Mouse (Mus musculus) forebrain, embryonic 14.5 days (tissue): Measurements from ENCODE around the gene Pik3c2a. TPM values are rescaled to one million over a fixed set of nuclear protein-coding genes. Genes with fewer than 3 reads are reported as not detected.

Experiments
- ATAC-seq: fragments of 200-750 bp; cut with Nextera tagmentation; 2 replicates; pipeline ENCODE4 v1.8.0; 2017; ENCODE audit warnings: mild to moderate bottlenecking, moderate library complexity
- DNase-seq: peaks from one replicate; pipeline ENCODE4 v3.0.0-alpha.2; 2015; ENCODE audit warnings: low spot score
- H3K27ac ChIP-seq: fragments of 300-500 bp; sonication (generic); 2 replicates; pipeline ENCODE4 v1.5.1; 2014; ENCODE audit warnings: low read depth, mild to moderate bottlenecking, control low read depth, low read length, moderate library complexity
- H3K27me3 ChIP-seq: fragments of 300-500 bp; sonication (generic); replicated peaks from 2 replicates; pipeline ENCODE4 v1.6.1; 2014; ENCODE audit warnings: low read length, control low read depth, mixed read lengths; ENCODE audit not compliant: control insufficient read depth, insufficient read depth
- H3K36me3 ChIP-seq: fragments of 300-500 bp; sonication (generic); 2 replicates; pipeline ENCODE4 v1.6.1; 2014; ENCODE audit warnings: low read length, control low read depth; ENCODE audit not compliant: control insufficient read depth, insufficient read depth
- H3K4me1 ChIP-seq: fragments of 300-500 bp; sonication (generic); 2 replicates; pipeline ENCODE4 v1.6.1; 2014; ENCODE audit warnings: antibody characterized with exemption, low read length, control low read depth; ENCODE audit not compliant: control insufficient read depth, insufficient read depth
- H3K4me2 ChIP-seq: fragments of 300-500 bp; sonication (generic); 2 replicates; pipeline ENCODE4 v1.6.1; 2014; ENCODE audit warnings: mild to moderate bottlenecking, control low read depth, low read length
- H3K4me3 ChIP-seq: fragments of 300-500 bp; sonication (generic); 2 replicates; pipeline ENCODE4 v1.5.1; 2014; ENCODE audit warnings: low read depth, low read length, control low read depth
- H3K9ac ChIP-seq: fragments of 300-500 bp; sonication (generic); 2 replicates; pipeline ENCODE4 v1.6.1; 2014; ENCODE audit warnings: mild to moderate bottlenecking, low read length, control low read depth, moderate library complexity
- H3K9me3 ChIP-seq: fragments of 300-500 bp; sonication (generic); replicated peaks from 2 replicates; pipeline ENCODE4 v1.6.1; 2016; ENCODE audit warnings: low read length, control low read depth, mixed read lengths; ENCODE audit not compliant: control insufficient read depth
- WGBS: fragments of 180-500 bp; shearing (Covaris S2); extraction: QIAGEN DNeasy Blood & Tissue Kit; methylation state at CpG from one replicate; pipeline ENCODE4 v1.1.7; 2014; 5-methylcytosine and 5-hydroxymethylcytosine counted together
- polyA plus RNA-seq: library from polyadenylated mRNA; unstranded; fragments of >200 nt; fragmentation: Nextera tagmentation; extraction: Ambion mirVana; gene quantifications from 2 replicates; pipeline ENCODE4 v1.2.1, GENCODE M21; 2014

The Pik3c2a gene
- polyA plus RNA-seq, 1 experiment from 2014 or later = 11.7 TPM

GRCm38 (mm10) chr7:116458985-116459441 is 15.8 kb upstream of the Pik3c2a start:
- WGBS = 39% methylated on average over 3 of the region's 3 CpGs
- ATAC-seq = no peak
- Histone ChIP-seq H3K27ac (no peak overlapping the region), H3K4me1 (no peaks in the 10 kb centered on the region), H3K4me2 (no peak overlapping the region), H3K36me3 (no peaks in the 10 kb centered on the region), H3K9me3 (no peaks in the 10 kb centered on the region), H3K4me3 (no peak overlapping the region), H3K9ac (no peak overlapping the region), H3K27me3 (no peaks in the 10 kb centered on the region)
- DNase-seq = peak; percentile 62

DNA sequence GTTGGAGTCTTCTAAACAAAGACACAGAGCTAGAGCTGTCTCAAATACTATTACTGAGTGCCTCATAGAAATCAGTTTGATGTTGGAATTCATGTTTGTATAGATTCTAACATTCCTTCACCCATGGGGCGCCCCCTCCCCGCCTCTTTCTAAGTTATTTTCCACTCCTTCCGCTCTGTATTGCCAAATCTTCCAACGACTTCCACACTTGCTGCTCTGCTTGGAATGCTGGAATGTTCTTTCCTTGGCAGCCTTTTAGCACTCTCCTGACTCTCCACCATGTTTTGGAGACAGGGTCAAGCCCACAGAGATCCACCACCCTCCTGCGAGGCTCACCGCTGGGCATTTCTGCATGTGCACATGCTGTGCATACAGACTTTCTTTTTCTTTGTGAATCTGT is 14.1 kb upstream of the Pik3c2a start:
- H3K9me3 ChIP-seq = no peaks in the 10 kb centered on the region
- H3K36me3 ChIP-seq = no peaks in the 10 kb centered on the region
- H3K4me1 ChIP-seq = no peaks in the 10 kb centered on the region
- ATAC-seq (no peak), DNase-seq (no peak)
- no peak overlapping the region for H3K4me3 ChIP-seq
- no peaks in the 10 kb centered on the region for H3K27me3 ChIP-seq
- H3K27ac ChIP-seq = no peak overlapping the region
- WGBS = 88% methylated on average over 6 of the region's 6 CpGs
- H3K4me2 ChIP-seq = no peak overlapping the region
- no peak overlapping the region for H3K9ac ChIP-seq

- ATAC-seq (no peak), DNase-seq (no peak)
- 92% methylated on average over 4 of the region's 4 CpGs for WGBS
- H3K36me3 ChIP-seq = no peaks in the 10 kb centered on the region
- no peak overlapping the region for H3K9ac ChIP-seq
- H3K4me2 ChIP-seq = no peak overlapping the region
- no peak overlapping the region for H3K4me3 ChIP-seq
- H3K27ac ChIP-seq = no peak overlapping the region
- no peaks in the 10 kb centered on the region for H3K9me3 ChIP-seq
- H3K27me3 ChIP-seq = no peaks in the 10 kb centered on the region
- H3K4me1 ChIP-seq = no peaks in the 10 kb centered on the region
These were observed 13.7 kb upstream of the Pik3c2a start for GRCm38 (mm10) chr7:116456964-116457363.

GRCm38 (mm10) chr7:116446645-116447044 is 3.4 kb upstream of the Pik3c2a start:
- Histone ChIP-seq H3K4me1 (peaks cover 7% of the 10 kb centered on the region; the same call in 1 of the 2 replicates), H3K27ac (no peak overlapping the region), H3K9ac (no peak overlapping the region), H3K4me2 (no peak overlapping the region), H3K36me3 (no peaks in the 10 kb centered on the region), H3K4me3 (no peak overlapping the region), H3K9me3 (no peaks in the 10 kb centered on the region), H3K27me3 (no peaks in the 10 kb centered on the region)
- 70% methylated on average over 3 of the region's 3 CpGs for WGBS
- DNase-seq = no peak
- no peak for ATAC-seq

DNA sequence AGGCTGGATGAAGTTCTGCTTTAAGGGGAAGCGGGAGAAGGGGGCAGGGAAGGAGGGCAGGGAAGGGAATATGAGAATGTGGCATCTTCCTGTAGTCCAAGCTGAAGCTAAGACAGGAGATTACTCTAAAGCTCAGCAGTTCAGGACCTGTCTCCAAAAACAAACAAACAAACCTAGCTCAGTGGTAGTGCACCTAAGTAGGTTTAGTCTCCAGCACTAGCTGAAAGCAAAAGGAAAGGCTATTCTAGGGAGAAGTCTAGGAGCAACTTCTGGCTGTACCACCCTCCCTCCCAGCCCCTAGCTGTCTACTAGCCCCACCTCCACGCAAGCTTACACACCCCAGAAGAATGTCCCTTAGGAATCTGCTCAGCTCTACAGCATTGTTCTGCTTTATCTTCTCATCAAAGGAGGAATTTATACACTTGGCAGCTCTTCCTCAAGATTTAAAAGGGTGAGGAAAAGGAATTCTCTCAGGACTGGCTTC is 1.1 kb upstream of the Pik3c2a start:
- ATAC-seq = no peak
- Histone ChIP-seq H3K9ac (peak overlapping the region; percentile 93), H3K4me2 (peak overlapping the region; percentile 90), H3K4me3 (peak overlapping the region; percentile 91), H3K27ac (no peak overlapping the region), H3K4me1 (peaks cover 10% of the 10 kb centered on the region; the same call in 1 of the 2 replicates), H3K27me3 (no peaks in the 10 kb centered on the region), H3K9me3 (no peaks in the 10 kb centered on the region), H3K36me3 (no peaks in the 10 kb centered on the region)
- DNase-seq = peak; percentile 19
- WGBS = 14% methylated on average over 2 of the region's 2 CpGs

GRCm38 (mm10) chr7:116443697-116444325 is 562 bp upstream of the Pik3c2a start:
- peak overlapping the region; percentile 89 for H3K27ac ChIP-seq
- WGBS = under 1% methylated on average over 38 of the region's 38 CpGs
- H3K4me2 ChIP-seq = peak overlapping the region; percentile 90
- peak overlapping the region; percentile 93 for H3K9ac ChIP-seq
- peak; percentile 53 for ATAC-seq
- peak; percentile 45 for DNase-seq
- peaks cover 10% of the 10 kb centered on the region; the same call in 1 of the 2 replicates for H3K4me1 ChIP-seq
- H3K36me3 ChIP-seq = no peaks in the 10 kb centered on the region
- H3K4me3 ChIP-seq = peak overlapping the region; percentile 91
- H3K9me3 ChIP-seq = no peaks in the 10 kb centered on the region
- H3K27me3 ChIP-seq = no peaks in the 10 kb centered on the region

GRCm38 (mm10) chr7:116442226-116442625 is 1.0 kb downstream of the Pik3c2a start:
- ATAC-seq (no peak), DNase-seq (peak; percentile 9)
- no peaks in the 10 kb centered on the region for H3K9me3 ChIP-seq
- peaks cover 10% of the 10 kb centered on the region; the same call in 1 of the 2 replicates for H3K4me1 ChIP-seq
- H3K9ac ChIP-seq = peak overlapping the region; percentile 93
- no peaks in the 10 kb centered on the region for H3K27me3 ChIP-seq
- H3K36me3 ChIP-seq = no peaks in the 10 kb centered on the region
- H3K4me2 ChIP-seq = peak overlapping the region; percentile 90
- WGBS = 2% methylated on average over 7 of the region's 7 CpGs
- H3K27ac ChIP-seq = no peak overlapping the region
- H3K4me3 ChIP-seq = peak overlapping the region; percentile 91

DNA sequence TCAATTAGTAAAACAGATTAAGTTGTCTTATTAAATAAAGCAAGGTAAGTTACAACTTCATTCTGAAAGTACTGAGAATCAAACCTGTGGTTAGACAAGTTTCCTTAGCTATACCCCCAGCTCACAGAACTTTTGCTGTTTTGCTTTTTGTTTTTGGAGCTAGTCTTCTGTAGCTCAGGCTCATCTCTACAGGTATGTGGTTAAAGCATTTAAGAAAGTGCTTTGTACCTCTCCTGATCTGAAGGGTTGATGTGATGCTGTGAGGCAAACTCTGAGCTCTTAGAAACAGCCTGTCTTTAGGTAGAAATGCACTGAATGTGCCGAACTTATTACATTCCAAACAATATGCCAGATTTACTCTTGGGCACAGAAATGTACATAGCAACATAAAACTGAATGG is 1.9 kb downstream of the Pik3c2a start:
- no peaks in the 10 kb centered on the region for H3K9me3 ChIP-seq
- no peaks in the 10 kb centered on the region for H3K36me3 ChIP-seq
- 76% methylated on average over 1 of the region's 1 CpGs for WGBS
- no peaks in the 10 kb centered on the region for H3K27me3 ChIP-seq
- no peak for ATAC-seq
- H3K9ac ChIP-seq = no peak overlapping the region
- no peak for DNase-seq
- peaks cover 10% of the 10 kb centered on the region; the same call in 1 of the 2 replicates for H3K4me1 ChIP-seq
- no peak overlapping the region for H3K27ac ChIP-seq
- no peak overlapping the region for H3K4me2 ChIP-seq
- H3K4me3 ChIP-seq = no peak overlapping the region

GRCm38 (mm10) chr7:116431661-116432060 is 11.6 kb downstream of the Pik3c2a start:
- 89% methylated on average over 3 of the region's 3 CpGs for WGBS
- ATAC-seq (no peak), DNase-seq (no peak)
- Histone ChIP-seq H3K4me2 (no peak overlapping the region), H3K27me3 (no peaks in the 10 kb centered on the region), H3K4me1 (no peaks in the 10 kb centered on the region), H3K36me3 (no peaks in the 10 kb centered on the region), H3K27ac (no peak overlapping the region), H3K4me3 (no peak overlapping the region), H3K9me3 (no peaks in the 10 kb centered on the region), H3K9ac (no peak overlapping the region)
